Mouse (Mus musculus) E14TG2a.4 (cell line): Measurements from ENCODE around the gene Lgals8.

ENCODE experiments used
- CTCF ChIP-seq: conservative IDR thresholded peaks from 2 replicates; pipeline ENCODE4 v1.5.1; 2014; ENCODE audit warnings: low read length
- NANOG ChIP-seq: IDR thresholded peaks from 2 replicates; pipeline ENCODE4 v1.6.1; 2014; ENCODE audit warnings: borderline replicate concordance, low read length, mixed read lengths
- POU5F1 ChIP-seq: IDR thresholded peaks from 2 replicates; pipeline ENCODE4 v1.6.1; 2014; ENCODE audit warnings: low read length, borderline replicate concordance

- no peak for TF ChIP-seq CTCF
- TF ChIP-seq NANOG = no peak
- TF ChIP-seq POU5F1 = no peak
Observed at GRCm38 (mm10) chr13:12456711-12457110, 8.0 kb downstream of the Lgals8 start.
